Mouse (Mus musculus) cerebellum, postnatal 14 days (tissue): ENCODE data around the gene Olfr930.

ENCODE experiments used
- DNase-seq, 2 experiments: peaks; one replicate each; pipeline ENCODE4 v3.0.0; 2021; ENCODE audit warnings: mixed read lengths in 2 of 2

Olfr930 gene

GRCm38 (mm10) chr9:38929509-38929908 is at the start of gene Olfr930:
Gene Olfr930 (plus strand): TSS chr9:38929809.
- no peak for DNase-seq

GRCm38 (mm10) chr9:38953401-38954123 is 24.0 kb downstream of the Olfr930 start:
- DNase-seq: peak; percentile 3 to 10

GRCm38 (mm10) chr9:38954124-38954416 is 24.5 kb downstream of the Olfr930 start:
- DNase-seq: no peak

GRCm38 (mm10) chr9:38972013-38972412 is 42.4 kb downstream of the Olfr930 start, which contains the start of gene Olfr933:
Gene Olfr933 (plus strand): TSS chr9:38972313.
- DNase-seq: no peak
